8 mouse cellular contexts compared by ENCODE assay signal in genomic region chr10:128438675-128439279, GRCm38 (mm10). TPM values are rescaled to one million over a fixed set of nuclear protein-coding genes. Genes with fewer than 3 reads are reported as not detected.
DNase-seq lines count a peak whose midpoint lies in the region; ATAC-seq and TF ChIP-seq lines count a peak whose summit lies in the region.

No protein-coding gene starts in this region.

- H3K4me1 ChIP-seq in cerebellum, adult 2 months (ENCODE audit: control insufficient read depth, insufficient read depth, low read length), result peaks cover 51% of the 10 kb centered on the region
- peaks cover 5% of the 10 kb centered on the region; the same call in 1 of the 2 replicates for H3K4me1 ChIP-seq in liver, postnatal 0 days (ENCODE audit: insufficient read depth)

- no peak overlapping the region for H3K4me3 ChIP-seq in cerebellum, adult 2 months (replicated peaks; ENCODE audit: insufficient read depth, low read depth, low read length)
- no peak overlapping the region for H3K4me3 ChIP-seq in liver, postnatal 0 days (ENCODE audit: low read depth, low read length)

- ATAC-seq in liver, postnatal 0 days, result peak; percentile 35

- TF ChIP-seq CTCF in cerebellum, adult 2 months (IDR thresholded peaks at IDR 0.05; ENCODE audit: borderline replicate concordance, insufficient read depth, low read depth, low read length), result no peak
- TF ChIP-seq CTCF in liver, postnatal 0 days (IDR thresholded peaks at IDR 0.05; ENCODE audit: low read depth), result no peak

- 32% methylated on average over 10 of the region's 10 CpGs for WGBS in cerebellum, adult 2 months
- 53% methylated on average over 10 of the region's 10 CpGs for WGBS in liver, postnatal 0 days (ENCODE audit: insufficient replicate concordance)

- DNase-seq in cerebellum, adult 2 months, result peak in 1 of 2 experiments; percentile 57
- no peak for DNase-seq in cerebellum, postnatal 10 days
- DNase-seq in right cerebral cortex, adult 18-20 months, result peak; percentile 48
- DNase-seq in right cerebral cortex, postnatal 36 days (ENCODE audit: low spot score in 2 of 2), result no peak
- DNase-seq in liver, postnatal 0 days, result peak; percentile 29
- DNase-seq in spleen, postnatal 14 days (ENCODE audit: low spot score in 2 of 2), result peak; percentile 20 to 41
- DNase-seq in adrenal gland, postnatal 36 days, result no peak
- DNase-seq in cerebellum, adult 9-11 months, result no peak

- H3K27ac ChIP-seq in cerebellum, adult 2 months (ENCODE audit: insufficient read depth, low read length), result peak overlapping the region; percentile 33
- peak overlapping the region; percentile 45 for H3K27ac ChIP-seq in liver, postnatal 0 days (ENCODE audit: low read depth)

- no peaks in the 10 kb centered on the region for H3K9me3 ChIP-seq in liver, postnatal 0 days (ENCODE audit: low read length)

- peaks cover 39% of the 10 kb centered on the region for H3K36me3 ChIP-seq in liver, postnatal 0 days (replicated peaks; ENCODE audit: insufficient read depth, low read length)

- no peaks in the 10 kb centered on the region for H3K27me3 ChIP-seq in cerebellum, adult 2 months (ENCODE audit: control insufficient read depth, insufficient read depth, low read length)
- no peaks in the 10 kb centered on the region for H3K27me3 ChIP-seq in liver, postnatal 0 days (ENCODE audit: insufficient read depth, low read length)

- TF ChIP-seq EP300 in liver, postnatal 0 days (IDR thresholded peaks at IDR 0.05; ENCODE audit: low read depth), result no peak

- no peak overlapping the region for H3K9ac ChIP-seq in liver, postnatal 0 days (replicated peaks)

- no peak for TF ChIP-seq POLR2A in cerebellum, adult 2 months (IDR thresholded peaks at IDR 0.05; ENCODE audit: borderline replicate concordance, insufficient read depth, low read length)

- no peak overlapping the region for H3K4me2 ChIP-seq in liver, postnatal 0 days (ENCODE audit: low read depth, low read length)

RNA-seq across cellular contexts. Expression of gene Smarcc2, which starts 20.3 kb away (rescaled TPM):
- 239 and 260 TPM in 2 replicates for polyA plus RNA-seq in cerebellum, adult 2 months (2012; rRNA removed)
- 13.4 and 14.7 TPM in 2 replicates for polyA plus RNA-seq in liver, postnatal 0 days (2015; fragmentation: Nextera tagmentation; extraction: Ambion mirVana)
- total RNA-seq in adrenal gland, postnatal 36 days (2021), result 100 to 1,000 TPM in 1 of 2 experiments, 10 to 100 TPM in 1; 97.5 to 104 TPM

RNA-seq across cellular contexts. Expression of gene Rnf41, which starts 27.3 kb away (rescaled TPM):
- 88.0 and 90.5 TPM in 2 replicates for polyA plus RNA-seq in cerebellum, adult 2 months (2012; rRNA removed)
- 7.2 and 7.3 TPM in 2 replicates for polyA plus RNA-seq in liver, postnatal 0 days (2015; fragmentation: Nextera tagmentation; extraction: Ambion mirVana)
- total RNA-seq in adrenal gland, postnatal 36 days (2021), result 10 to 100 TPM; 44.4 to 45.9 TPM

RNA-seq across cellular contexts. Expression of gene Nabp2, which starts 27.5 kb away (rescaled TPM):
- 78.9 and 83.6 TPM in 2 replicates for polyA plus RNA-seq in cerebellum, adult 2 months (2012; rRNA removed)
- 33.7 and 33.8 TPM in 2 replicates for polyA plus RNA-seq in liver, postnatal 0 days (2015; fragmentation: Nextera tagmentation; extraction: Ambion mirVana)
- 10 to 100 TPM; 71.4 to 73.6 TPM for total RNA-seq in adrenal gland, postnatal 36 days (2021)

RNA-seq across cellular contexts. Expression of gene Slc39a5, which starts 37.7 kb away (rescaled TPM):
- 0.13 TPM in 1 of 2 replicates, not detected in the other for polyA plus RNA-seq in cerebellum, adult 2 months (2012; rRNA removed)
- 59.0 and 64.1 TPM in 2 replicates for polyA plus RNA-seq in liver, postnatal 0 days (2015; fragmentation: Nextera tagmentation; extraction: Ambion mirVana)
- total RNA-seq in adrenal gland, postnatal 36 days (2021), result not detected

RNA-seq across cellular contexts. Expression of gene Myl6, which starts 55.2 kb away (rescaled TPM):
- polyA plus RNA-seq in cerebellum, adult 2 months (2012; rRNA removed), result 1,381 and 1,434 TPM in 2 replicates
- polyA plus RNA-seq in liver, postnatal 0 days (2015; fragmentation: Nextera tagmentation; extraction: Ambion mirVana), result 437 and 442 TPM in 2 replicates
- 100 to 1,000 TPM; 812 to 946 TPM for total RNA-seq in adrenal gland, postnatal 36 days (2021)

Comparison
In these comparisons a context has a peak if more than half of its experiments do, and no peak if none do; other contexts are left out.
1. DNase-seq: peak in right cerebral cortex, adult 18-20 months (single experiment), liver, postnatal 0 days (single experiment) and spleen, postnatal 14 days (2 of 2); none in cerebellum, postnatal 10 days (0 of 2), right cerebral cortex, postnatal 36 days (0 of 2), adrenal gland, postnatal 36 days (0 of 2) and cerebellum, adult 9-11 months (single experiment).
2. RNA of gene Smarcc2, which starts 20.3 kb away (polyA plus RNA-seq): 239 to 260 TPM in cerebellum, adult 2 months; 13.4 to 14.7 TPM in liver, postnatal 0 days; every median in the first group is over 10 times any median in the second.
3. RNA of gene Rnf41, which starts 27.3 kb away (polyA plus RNA-seq): 88.0 to 90.5 TPM in cerebellum, adult 2 months; 7.2 to 7.3 TPM in liver, postnatal 0 days; every median in the first group is over 10 times any median in the second.